Mouse (Mus musculus) forebrain, embryonic 15.5 days (tissue): ENCODE results near the gene Ptpn18. TPM values are rescaled to one million over a fixed set of nuclear protein-coding genes. Genes with fewer than 3 reads are reported as not detected.

Experiments
- ATAC-seq: fragments of 200-750 bp; cut with Nextera tagmentation; replicated peaks from 2 replicates; pipeline ENCODE4 v1.8.0; 2017; ENCODE audit warnings: mild to moderate bottlenecking, moderate TSS enrichment, moderate library complexity
- H3K27ac ChIP-seq: fragments of 300-500 bp; sonication (generic); replicated peaks from 2 replicates; pipeline ENCODE4 v1.5.1; 2015; ENCODE audit warnings: mild to moderate bottlenecking, inconsistent platforms
- H3K27me3 ChIP-seq: fragments of 300-500 bp; sonication (generic); 2 replicates; pipeline ENCODE4 v1.6.1; 2015; ENCODE audit warnings: inconsistent platforms
- H3K36me3 ChIP-seq: fragments of 300-500 bp; sonication (generic); 2 replicates; pipeline ENCODE4 v1.6.1; 2015; ENCODE audit warnings: mild to moderate bottlenecking, inconsistent platforms
- H3K4me1 ChIP-seq: fragments of 300-500 bp; sonication (generic); 2 replicates; pipeline ENCODE4 v1.6.1; 2015; ENCODE audit warnings: inconsistent platforms
- H3K4me2 ChIP-seq: fragments of 300-500 bp; sonication (generic); replicated peaks from 2 replicates; pipeline ENCODE4 v1.6.1; 2015; ENCODE audit warnings: mild to moderate bottlenecking, inconsistent platforms
- H3K4me3 ChIP-seq: fragments of 300-500 bp; sonication (generic); 2 replicates; pipeline ENCODE4 v1.5.1; 2015; ENCODE audit warnings: mild to moderate bottlenecking, inconsistent platforms
- H3K9ac ChIP-seq: fragments of 300-500 bp; sonication (generic); replicated peaks from 2 replicates; pipeline ENCODE4 v1.6.1; 2015; ENCODE audit warnings: mild to moderate bottlenecking, inconsistent platforms
- H3K9me3 ChIP-seq: fragments of 300-500 bp; sonication (generic); 2 replicates; pipeline ENCODE4 v1.6.1; 2016; ENCODE audit warnings: inconsistent platforms
- WGBS: fragments of 180-500 bp; shearing (Covaris S2); methylation state at CpG from one replicate; pipeline ENCODE4 v1.1.7; 2015; ENCODE audit warnings: mixed read lengths; 5-methylcytosine and 5-hydroxymethylcytosine counted together
- polyA plus RNA-seq: library from polyadenylated mRNA; unstranded; fragments of >200 nt; fragmentation: Nextera tagmentation; extraction: Ambion mirVana; gene quantifications from 2 replicates; pipeline ENCODE4 v1.2.1, GENCODE M21; 2015

The Ptpn18 gene
- polyA plus RNA-seq, 1 experiment from 2014 or later: 3.9 TPM

- Histone ChIP-seq H3K4me2 (no peak overlapping the region), H3K27me3 (peaks cover 22% of the 10 kb centered on the region), H3K4me1 (peaks cover 10% of the 10 kb centered on the region), H3K36me3 (no peaks in the 10 kb centered on the region), H3K9me3 (no peaks in the 10 kb centered on the region), H3K4me3 (no peak overlapping the region), H3K27ac (no peak overlapping the region), H3K9ac (no peak overlapping the region)
- no peak for ATAC-seq
- WGBS: 59% methylated on average over 4 of the region's 4 CpGs
These were observed 8.9 kb downstream of the Ptpn18 start for GRCm38 (mm10) chr1:34468500-34468899.

- no peaks in the 10 kb centered on the region for H3K36me3 ChIP-seq
- no peak overlapping the region for H3K9ac ChIP-seq
- no peak for ATAC-seq
- H3K4me3 ChIP-seq: no peak overlapping the region
- WGBS: 69% methylated on average over 5 of the region's 5 CpGs
- H3K4me1 ChIP-seq: peaks cover 10% of the 10 kb centered on the region
- H3K9me3 ChIP-seq: no peaks in the 10 kb centered on the region
- H3K4me2 ChIP-seq: no peak overlapping the region
- H3K27me3 ChIP-seq: peaks cover 25% of the 10 kb centered on the region
- no peak overlapping the region for H3K27ac ChIP-seq
These were observed 10.2 kb downstream of the Ptpn18 start for GRCm38 (mm10) chr1:34469801-34470200.

- Histone ChIP-seq H3K4me2 (peak overlapping the region; percentile 93), H3K4me3 (peak overlapping the region; percentile 46), H3K36me3 (no peaks in the 10 kb centered on the region), H3K9ac (peak overlapping the region; percentile 53), H3K27ac (no peak overlapping the region), H3K4me1 (peaks cover 10% of the 10 kb centered on the region), H3K27me3 (peaks cover 25% of the 10 kb centered on the region), H3K9me3 (no peaks in the 10 kb centered on the region)
- peak; percentile 75 for ATAC-seq
- under 1% methylated on average over 42 of the region's 43 CpGs for WGBS
These were observed 13.1 kb downstream of the Ptpn18 start for GRCm38 (mm10) chr1:34472427-34473300.

- no peak overlapping the region for H3K27ac ChIP-seq
- H3K27me3 ChIP-seq: no peaks in the 10 kb centered on the region
- H3K4me2 ChIP-seq: no peak overlapping the region
- no peaks in the 10 kb centered on the region for H3K36me3 ChIP-seq
- H3K4me1 ChIP-seq: no peaks in the 10 kb centered on the region
- 80% methylated on average over 11 of the region's 11 CpGs for WGBS
- no peak overlapping the region for H3K4me3 ChIP-seq
- H3K9ac ChIP-seq: no peak overlapping the region
- ATAC-seq: no peak
- no peaks in the 10 kb centered on the region for H3K9me3 ChIP-seq
These were observed 19.5 kb downstream of the Ptpn18 start for GRCm38 (mm10) chr1:34478891-34479655.

- Histone ChIP-seq H3K9me3 (no peaks in the 10 kb centered on the region), H3K4me2 (no peak overlapping the region), H3K27me3 (no peaks in the 10 kb centered on the region), H3K9ac (no peak overlapping the region), H3K27ac (no peak overlapping the region), H3K4me3 (no peak overlapping the region), H3K36me3 (no peaks in the 10 kb centered on the region), H3K4me1 (peaks cover 5% of the 10 kb centered on the region)
- WGBS: 88% methylated on average over 5 of the region's 5 CpGs
- no peak for ATAC-seq
These were observed 21.2 kb downstream of the Ptpn18 start for GRCm38 (mm10) chr1:34480801-34481200.

GRCm38 (mm10) chr1:34481920-34482669 lies 22.5 kb downstream of the Ptpn18 start:
- H3K4me2 ChIP-seq: no peak overlapping the region
- WGBS: 73% methylated on average over 5 of the region's 5 CpGs
- no peak overlapping the region for H3K27ac ChIP-seq

GRCm38 (mm10) chr1:34484470-34484869 lies 24.9 kb downstream of the Ptpn18 start:
- Histone ChIP-seq H3K9ac (no peak overlapping the region), H3K27me3 (no peaks in the 10 kb centered on the region), H3K4me2 (no peak overlapping the region), H3K36me3 (no peaks in the 10 kb centered on the region), H3K9me3 (no peaks in the 10 kb centered on the region), H3K27ac (no peak overlapping the region), H3K4me1 (peaks cover 5% of the 10 kb centered on the region), H3K4me3 (no peak overlapping the region)
- WGBS: 79% methylated on average over 10 of the region's 10 CpGs
- no peak for ATAC-seq

More at GRCm38 (mm10) chr1:34481920-34482669, 22.5 kb downstream of the Ptpn18 start:
- Histone ChIP-seq H3K36me3 (no peaks in the 10 kb centered on the region), H3K27me3 (no peaks in the 10 kb centered on the region), H3K4me3 (no peak overlapping the region), H3K9ac (no peak overlapping the region), H3K4me1 (peaks cover 5% of the 10 kb centered on the region), H3K9me3 (no peaks in the 10 kb centered on the region)
- no peak for ATAC-seq

- WGBS: 12% methylated on average over 25 of the region's 25 CpGs
- H3K27ac ChIP-seq: no peak overlapping the region
- ATAC-seq: peak; percentile 43; the same call in 1 of the 2 replicates
These were observed 26.1 kb downstream of the Ptpn18 start for GRCm38 (mm10) chr1:34485461-34486188.

GRCm38 (mm10) chr1:34487383-34487782 lies 27.8 kb downstream of the Ptpn18 start:
- ATAC-seq: no peak

More at GRCm38 (mm10) chr1:34485461-34486188, 26.1 kb downstream of the Ptpn18 start:
- H3K27me3 ChIP-seq: no peaks in the 10 kb centered on the region
- peak overlapping the region; percentile 29 for H3K4me3 ChIP-seq
- no peaks in the 10 kb centered on the region for H3K36me3 ChIP-seq
- peak overlapping the region; percentile 48 for H3K4me2 ChIP-seq
- no peaks in the 10 kb centered on the region for H3K9me3 ChIP-seq
- H3K9ac ChIP-seq: peak overlapping the region; percentile 30; the same call in 1 of the 2 replicates
- peaks cover 5% of the 10 kb centered on the region for H3K4me1 ChIP-seq

GRCm38 (mm10) chr1:34489852-34490541 lies 30.4 kb downstream of the Ptpn18 start:
- peaks cover 5% of the 10 kb centered on the region for H3K4me1 ChIP-seq
- no peak overlapping the region for H3K9ac ChIP-seq
- 88% methylated on average over 6 of the region's 6 CpGs for WGBS
- H3K4me2 ChIP-seq: no peak overlapping the region
- no peaks in the 10 kb centered on the region for H3K27me3 ChIP-seq
- H3K27ac ChIP-seq: no peak overlapping the region
- ATAC-seq: no peak
- H3K36me3 ChIP-seq: no peaks in the 10 kb centered on the region
- H3K4me3 ChIP-seq: no peak overlapping the region
- no peaks in the 10 kb centered on the region for H3K9me3 ChIP-seq

More at GRCm38 (mm10) chr1:34487383-34487782, 27.8 kb downstream of the Ptpn18 start:
- 92% methylated on average over 3 of the region's 3 CpGs for WGBS
- H3K27ac ChIP-seq: no peak overlapping the region
- H3K9ac ChIP-seq: no peak overlapping the region
- H3K4me2 ChIP-seq: no peak overlapping the region
- no peaks in the 10 kb centered on the region for H3K9me3 ChIP-seq
- H3K27me3 ChIP-seq: no peaks in the 10 kb centered on the region
- H3K36me3 ChIP-seq: no peaks in the 10 kb centered on the region
- no peak overlapping the region for H3K4me3 ChIP-seq
- H3K4me1 ChIP-seq: peaks cover 5% of the 10 kb centered on the region

- no peaks in the 10 kb centered on the region for H3K4me1 ChIP-seq
- H3K4me3 ChIP-seq: no peak overlapping the region
- H3K27ac ChIP-seq: no peak overlapping the region
- no peak overlapping the region for H3K4me2 ChIP-seq
- H3K9me3 ChIP-seq: no peaks in the 10 kb centered on the region
- H3K9ac ChIP-seq: no peak overlapping the region
- H3K27me3 ChIP-seq: no peaks in the 10 kb centered on the region
- no peak for ATAC-seq
- no peaks in the 10 kb centered on the region for H3K36me3 ChIP-seq
- 86% methylated on average over 4 of the region's 4 CpGs for WGBS
These were observed 31.9 kb downstream of the Ptpn18 start for GRCm38 (mm10) chr1:34491480-34491879.
